Mouse (Mus musculus) liver, embryonic 16.5 days (tissue): Measurements from ENCODE around the gene Pdlim1. TPM values are rescaled to one million over a fixed set of nuclear protein-coding genes. Genes with fewer than 3 reads are reported as not detected.
"Not testable (repeated sequence)": the region's sequence is repeated elsewhere in the genome, so short reads cannot be mapped to it uniquely, and the experiment has no call there.

ENCODE experiments used
- ATAC-seq: fragments of 200-750 bp; cut with Nextera tagmentation; 2 replicates; pipeline ENCODE4 v1.8.0; 2017; ENCODE audit warnings: low read depth, mild to moderate bottlenecking, moderate number of reproducible peaks, moderate library complexity
- H3K27ac ChIP-seq: fragments of 300-500 bp; sonication (generic); 2 replicates; pipeline ENCODE4 v1.5.1; 2014; ENCODE audit warnings: mild to moderate bottlenecking, low read length
- H3K27me3 ChIP-seq: fragments of 300-500 bp; sonication (generic); 2 replicates; pipeline ENCODE4 v1.6.1; 2014; ENCODE audit warnings: low read depth, low read length, mixed read lengths; ENCODE audit not compliant: control insufficient read depth, insufficient read depth
- H3K36me3 ChIP-seq: fragments of 300-500 bp; sonication (generic); 2 replicates; pipeline ENCODE4 v1.6.1; 2014; ENCODE audit warnings: mild to moderate bottlenecking; ENCODE audit not compliant: control insufficient read depth, insufficient read depth
- H3K4me1 ChIP-seq: fragments of 300-500 bp; sonication (generic); 2 replicates; pipeline ENCODE4 v1.6.1; 2014; ENCODE audit warnings: low read depth, low read length, mixed read lengths; ENCODE audit not compliant: control insufficient read depth
- H3K4me2 ChIP-seq: fragments of 300-500 bp; sonication (generic); 2 replicates; pipeline ENCODE4 v1.6.1; 2014; ENCODE audit warnings: low read depth, low read length, mixed read lengths
- H3K4me3 ChIP-seq: fragments of 300-500 bp; sonication (generic); 2 replicates; pipeline ENCODE4 v1.5.1; 2014; ENCODE audit warnings: low read depth, mild to moderate bottlenecking, low read length
- H3K9ac ChIP-seq: fragments of 300-500 bp; sonication (generic); 2 replicates; pipeline ENCODE4 v1.6.1; 2014; ENCODE audit warnings: low read depth, low read length
- H3K9me3 ChIP-seq: fragments of 300-500 bp; sonication (generic); replicated peaks from 2 replicates; pipeline ENCODE4 v1.6.1; 2016; ENCODE audit warnings: low read length; ENCODE audit not compliant: control insufficient read depth
- WGBS: fragments of 180-500 bp; shearing (Covaris S2); extraction: QIAGEN DNeasy Blood & Tissue Kit; methylation state at CpG from one replicate; pipeline ENCODE4 v1.1.7; 2014; ENCODE audit not compliant: insufficient replicate concordance; 5-methylcytosine and 5-hydroxymethylcytosine counted together
- polyA plus RNA-seq: library from polyadenylated mRNA; unstranded; fragments of >200 nt; fragmentation: Nextera tagmentation; extraction: Ambion mirVana; gene quantifications from 2 replicates; pipeline ENCODE4 v1.2.1, GENCODE M21; 2015

Gene Pdlim1
- polyA plus RNA-seq, 1 experiment from 2014 or later, result 70.4 TPM

- Histone ChIP-seq H3K4me2 (no peak overlapping the region), H3K9ac (no peak overlapping the region), H3K4me1 (no peaks in the 10 kb centered on the region), H3K9me3 (no peaks in the 10 kb centered on the region), H3K36me3 (no peaks in the 10 kb centered on the region), H3K4me3 (no peak overlapping the region), H3K27me3 (no peaks in the 10 kb centered on the region), H3K27ac (no peak overlapping the region)
- 62% methylated on average over 5 of the region's 5 CpGs for WGBS
- no peak for ATAC-seq
Observed at GRCm38 (mm10) chr19:40220878-40221277, 50.8 kb downstream of the Pdlim1 start.

GRCm38 (mm10) chr19:40202947-40203346 lies 68.7 kb downstream of the Pdlim1 start:
- H3K36me3 ChIP-seq, H3K4me3 ChIP-seq, H3K9ac ChIP-seq, H3K4me2 ChIP-seq, ATAC-seq, H3K27ac ChIP-seq, H3K9me3 ChIP-seq, H3K27me3 ChIP-seq, H3K4me1 ChIP-seq: not testable (repeated sequence)
- 59% methylated on average over 4 of the region's 4 CpGs for WGBS

- Histone ChIP-seq H3K4me1 (no peaks in the 10 kb centered on the region), H3K9me3 (no peaks in the 10 kb centered on the region), H3K27me3 (no peaks in the 10 kb centered on the region), H3K9ac (no peak overlapping the region), H3K4me2 (no peak overlapping the region), H3K4me3 (no peak overlapping the region), H3K27ac (no peak overlapping the region), H3K36me3 (no peaks in the 10 kb centered on the region)
- no peak for ATAC-seq
- 73% methylated on average over 10 of the region's 10 CpGs for WGBS
Observed at GRCm38 (mm10) chr19:40190596-40190995, 81.0 kb downstream of the Pdlim1 start.

- peak within 1 kb of the TSS; percentile 54; the same call in 1 of the 2 replicates for H3K27ac ChIP-seq
- H3K4me2 ChIP-seq, result peak within 1 kb of the TSS; percentile 38
- H3K36me3 ChIP-seq, result no peaks in the 10 kb centered on the region
- ATAC-seq, result peak; percentile 70
- no peak within 1 kb of the TSS for H3K9ac ChIP-seq
- no peaks in the 10 kb centered on the region for H3K4me1 ChIP-seq
- 47% methylated on average over 5 of the region's 5 CpGs for WGBS
- no peaks in the 10 kb centered on the region for H3K9me3 ChIP-seq
- H3K4me3 ChIP-seq, result peak within 1 kb of the TSS; percentile 26
- H3K27me3 ChIP-seq, result no peaks in the 10 kb centered on the region
Observed at GRCm38 (mm10) chr19:40187160-40187559, 84.5 kb downstream of the Pdlim1 start, which contains the start of gene Cyp2c70. Gene Cyp2c70 (minus strand): TSS chr19:40187333.

GRCm38 (mm10) chr19:40183600-40183999 lies 88.0 kb downstream of the Pdlim1 start:
- Histone ChIP-seq H3K27me3 (no peaks in the 10 kb centered on the region), H3K4me1 (no peaks in the 10 kb centered on the region), H3K9ac (no peak overlapping the region), H3K9me3 (no peaks in the 10 kb centered on the region), H3K36me3 (no peaks in the 10 kb centered on the region), H3K27ac (no peak overlapping the region), H3K4me2 (no peak overlapping the region), H3K4me3 (no peak overlapping the region)
- WGBS, result 78% methylated on average over 5 of the region's 5 CpGs
- no peak for ATAC-seq

- WGBS, result 65% methylated on average over 4 of the region's 4 CpGs
Observed at GRCm38 (mm10) chr19:40178311-40178710, 93.3 kb downstream of the Pdlim1 start.

More at GRCm38 (mm10) chr19:40178311-40178710, 93.3 kb downstream of the Pdlim1 start:
- H3K36me3 ChIP-seq, result no peaks in the 10 kb centered on the region
- H3K9me3 ChIP-seq, result no peaks in the 10 kb centered on the region
- no peaks in the 10 kb centered on the region for H3K4me1 ChIP-seq
- no peak overlapping the region for H3K27ac ChIP-seq
- no peak overlapping the region for H3K4me2 ChIP-seq
- no peak overlapping the region for H3K9ac ChIP-seq
- no peaks in the 10 kb centered on the region for H3K27me3 ChIP-seq
- no peak for ATAC-seq
- no peak overlapping the region for H3K4me3 ChIP-seq

Other genes with a start within 250 kb of the Pdlim1 start
- not detected in 2 replicates for gene Cyp2c54, start 198.0 kb downstream of the Pdlim1 start, polyA plus RNA-seq
- not detected in 2 replicates for gene Cyp2c50, start 182.2 kb downstream of the Pdlim1 start, polyA plus RNA-seq
- gene Cyp2c70, start 84.5 kb downstream of the Pdlim1 start, polyA plus RNA-seq, result 37.5 and 43.0 TPM in 2 replicates
- 37.7 and 39.6 TPM in 2 replicates for gene Sorbs1, start 241.9 kb upstream of the Pdlim1 start, polyA plus RNA-seq